Mouse (Mus musculus) right cerebral cortex, postnatal 4 days (tissue): ENCODE results near the gene Pola2.

Experiments
- DNase-seq: peaks from one replicate; pipeline ENCODE4 v3.0.0-alpha.2; 2022

Pola2 gene

GRCm38 (mm10) chr19:5893282-5894001, 70.6 kb downstream of the Pola2 start:
- no peak for DNase-seq

GRCm38 (mm10) chr19:5892735-5893134, 71.3 kb downstream of the Pola2 start:
- no peak for DNase-seq

- no peak for DNase-seq
Observed at GRCm38 (mm10) chr19:5892262-5892661, 71.7 kb downstream of the Pola2 start.

GRCm38 (mm10) chr19:5891521-5892258, 72.3 kb downstream of the Pola2 start:
- DNase-seq, result no peak
